Mouse (Mus musculus): ENCODE data around the gene Rab24.

- TF ChIP-seq CTCF (IDR thresholded peaks at IDR 0.05; ENCODE audit: control insufficient read depth, insufficient read depth, low read length): no peak
- TF ChIP-seq POLR2A (IDR thresholded peaks at IDR 0.05; ENCODE audit: borderline replicate concordance, control insufficient read depth, low read depth, low read length): no peak
Measured at GRCm38 (mm10) chr13:55342469-55342868, 20.7 kb upstream of the Rab24 start.

All from bone marrow, adult 2 months (tissue).